Mouse (Mus musculus) midbrain, embryonic 15.5 days (tissue): ENCODE measurements around the gene Hectd1. TPM values are rescaled to one million over a fixed set of nuclear protein-coding genes. Genes with fewer than 3 reads are reported as not detected.

Experiments
- ATAC-seq: fragments of 200-750 bp; cut with Nextera tagmentation; replicated peaks from 2 replicates; pipeline ENCODE4 v1.8.0; 2017; ENCODE audit warnings: moderate TSS enrichment
- H3K27ac ChIP-seq: fragments of 300-500 bp; sonication (generic); 2 replicates; pipeline ENCODE4 v1.5.1; 2015; ENCODE audit warnings: mild to moderate bottlenecking, inconsistent platforms
- H3K27me3 ChIP-seq: fragments of 300-500 bp; sonication (generic); replicated peaks from 2 replicates; pipeline ENCODE4 v1.6.1; 2015; ENCODE audit warnings: inconsistent platforms
- H3K36me3 ChIP-seq: fragments of 300-500 bp; sonication (generic); replicated peaks from 2 replicates; pipeline ENCODE4 v1.6.1; 2015; ENCODE audit warnings: inconsistent platforms
- H3K4me1 ChIP-seq: fragments of 300-500 bp; sonication (generic); 2 replicates; pipeline ENCODE4 v1.6.1; 2015; ENCODE audit warnings: inconsistent platforms
- H3K4me2 ChIP-seq: fragments of 300-500 bp; sonication (generic); 2 replicates; pipeline ENCODE4 v1.6.1; 2015; ENCODE audit warnings: inconsistent platforms, mild to moderate bottlenecking, moderate library complexity
- H3K4me3 ChIP-seq: fragments of 300-500 bp; sonication (generic); 2 replicates; pipeline ENCODE4 v1.5.1; 2015; ENCODE audit warnings: mild to moderate bottlenecking, inconsistent platforms
- H3K9ac ChIP-seq: fragments of 300-500 bp; sonication (generic); 2 replicates; pipeline ENCODE4 v1.6.1; 2015; ENCODE audit warnings: mild to moderate bottlenecking, inconsistent platforms
- H3K9me3 ChIP-seq: fragments of 300-500 bp; sonication (generic); 2 replicates; pipeline ENCODE4 v1.6.1; 2016; ENCODE audit warnings: inconsistent platforms
- WGBS: fragments of 180-500 bp; shearing (Covaris S2); methylation state at CpG from one replicate; pipeline ENCODE4 v1.1.7; 2015; ENCODE audit warnings: mixed read lengths; 5-methylcytosine and 5-hydroxymethylcytosine counted together
- polyA plus RNA-seq: library from polyadenylated mRNA; unstranded; fragments of >200 nt; fragmentation: Nextera tagmentation; extraction: Ambion mirVana; gene quantifications from 2 replicates; pipeline ENCODE4 v1.2.1, GENCODE M21; 2015

Hectd1 gene
- polyA plus RNA-seq, 1 experiment from 2014 or later, result 40.8 TPM

DNA sequence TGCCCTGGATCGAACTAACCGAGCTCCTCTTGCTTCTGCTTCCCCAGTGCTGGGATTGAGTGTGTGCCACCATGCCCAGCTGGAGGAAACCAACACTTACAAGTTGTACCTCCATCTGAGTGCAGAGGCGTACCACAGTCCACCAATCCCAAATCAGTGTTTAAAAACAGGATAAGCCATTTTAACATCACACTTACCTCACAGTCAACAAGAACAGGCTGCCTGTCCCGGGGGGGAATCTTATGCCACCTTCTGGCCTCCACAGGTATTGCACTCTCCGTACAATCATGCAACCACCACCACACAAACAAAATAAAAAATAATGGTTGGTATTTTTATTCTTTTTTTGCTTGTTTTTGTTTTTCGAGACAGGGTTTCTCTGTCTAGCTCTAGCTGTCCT is 87.6 kb downstream of the Hectd1 start:
- H3K27me3 ChIP-seq, result no peaks in the 10 kb centered on the region
- no peaks in the 10 kb centered on the region for H3K4me1 ChIP-seq
- no peaks in the 10 kb centered on the region for H3K9me3 ChIP-seq
- H3K36me3 ChIP-seq, result peaks cover 27% of the 10 kb centered on the region
- no peak overlapping the region for H3K4me2 ChIP-seq
- H3K27ac ChIP-seq, result no peak overlapping the region
- H3K9ac ChIP-seq, result no peak overlapping the region
- 85% methylated on average over 6 of the region's 6 CpGs for WGBS
- no peak for ATAC-seq
- H3K4me3 ChIP-seq, result no peak overlapping the region

DNA sequence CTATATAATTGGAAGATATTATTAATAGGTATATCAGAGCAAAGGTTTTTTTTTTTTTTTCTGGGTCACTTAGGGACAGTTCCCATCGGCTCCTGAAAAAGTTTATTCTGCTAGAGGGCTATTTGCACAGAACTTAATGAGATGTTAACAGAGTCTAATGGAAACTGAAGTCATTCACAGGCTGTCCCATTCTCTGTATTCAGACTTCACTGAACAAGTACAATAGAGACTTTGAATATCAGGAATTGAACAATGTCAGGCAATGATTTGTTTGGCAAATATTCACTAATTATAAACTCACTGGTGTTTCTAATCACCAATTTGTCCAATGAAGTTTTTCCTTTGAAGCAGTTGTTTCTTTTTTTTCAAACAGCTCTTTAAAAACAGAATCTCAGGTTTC is 92.5 kb downstream of the Hectd1 start:
- H3K4me2 ChIP-seq, result no peak overlapping the region
- no peaks in the 10 kb centered on the region for H3K27me3 ChIP-seq
- ATAC-seq, result no peak
- H3K9me3 ChIP-seq, result no peaks in the 10 kb centered on the region
- no peaks in the 10 kb centered on the region for H3K36me3 ChIP-seq
- no peak overlapping the region for H3K27ac ChIP-seq
- no peaks in the 10 kb centered on the region for H3K4me1 ChIP-seq
- 35% methylated on average over 1 of the region's 1 CpGs for WGBS
- H3K9ac ChIP-seq, result no peak overlapping the region
- H3K4me3 ChIP-seq, result no peak overlapping the region

DNA sequence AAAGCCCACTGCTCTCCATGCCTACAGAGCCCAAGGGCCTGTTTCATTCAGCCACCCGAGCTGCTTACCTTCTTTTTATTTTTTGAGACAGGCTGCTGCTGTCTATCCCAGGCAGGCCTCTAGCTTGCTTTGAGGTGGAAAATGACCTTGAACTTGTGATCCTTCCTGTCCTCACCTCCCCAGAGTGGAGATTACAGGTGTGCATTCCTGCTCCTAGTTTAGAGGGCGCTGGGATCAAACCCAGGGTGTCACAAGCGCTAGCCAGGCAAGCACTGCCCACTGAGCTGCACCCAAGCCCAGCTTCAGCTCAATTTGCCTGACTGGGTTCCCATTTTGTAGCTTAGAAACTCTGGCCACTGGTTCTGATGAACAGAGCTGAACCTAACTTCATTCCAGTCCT is 93.0 kb downstream of the Hectd1 start:
- H3K4me2 ChIP-seq, result no peak overlapping the region
- H3K27ac ChIP-seq, result no peak overlapping the region
- H3K36me3 ChIP-seq, result no peaks in the 10 kb centered on the region
- H3K9me3 ChIP-seq, result no peaks in the 10 kb centered on the region
- 72% methylated on average over 3 of the region's 3 CpGs for WGBS
- H3K27me3 ChIP-seq, result no peaks in the 10 kb centered on the region
- no peak overlapping the region for H3K4me3 ChIP-seq
- no peaks in the 10 kb centered on the region for H3K4me1 ChIP-seq
- no peak overlapping the region for H3K9ac ChIP-seq
- ATAC-seq, result no peak

DNA sequence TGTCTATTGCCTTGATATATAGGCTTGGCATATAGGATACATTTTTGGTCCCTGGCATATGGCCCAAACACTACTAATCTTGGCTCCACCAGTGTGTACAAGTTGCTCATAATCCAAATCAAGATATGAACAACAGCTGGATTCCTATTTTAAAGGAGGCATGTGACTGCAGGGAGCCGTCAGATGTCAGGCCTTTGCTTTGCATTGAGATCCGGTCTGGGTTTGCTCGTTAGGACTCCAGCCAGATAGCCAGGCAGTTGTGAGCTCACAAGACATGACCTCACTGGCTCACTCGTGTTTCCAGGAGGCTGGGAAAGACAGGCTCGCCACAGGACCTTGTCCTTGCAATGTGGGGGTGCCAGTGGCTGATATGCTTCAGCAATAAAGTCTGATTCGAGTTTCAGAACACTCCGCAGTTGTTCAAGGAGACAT is 93.5 kb downstream of the Hectd1 start:
- Histone ChIP-seq H3K9me3 (no peaks in the 10 kb centered on the region), H3K4me1 (no peaks in the 10 kb centered on the region), H3K9ac (no peak overlapping the region), H3K4me2 (no peak overlapping the region), H3K27me3 (no peaks in the 10 kb centered on the region), H3K4me3 (no peak overlapping the region), H3K27ac (no peak overlapping the region), H3K36me3 (no peaks in the 10 kb centered on the region)
- 62% methylated on average over 7 of the region's 7 CpGs for WGBS
- ATAC-seq, result no peak

DNA sequence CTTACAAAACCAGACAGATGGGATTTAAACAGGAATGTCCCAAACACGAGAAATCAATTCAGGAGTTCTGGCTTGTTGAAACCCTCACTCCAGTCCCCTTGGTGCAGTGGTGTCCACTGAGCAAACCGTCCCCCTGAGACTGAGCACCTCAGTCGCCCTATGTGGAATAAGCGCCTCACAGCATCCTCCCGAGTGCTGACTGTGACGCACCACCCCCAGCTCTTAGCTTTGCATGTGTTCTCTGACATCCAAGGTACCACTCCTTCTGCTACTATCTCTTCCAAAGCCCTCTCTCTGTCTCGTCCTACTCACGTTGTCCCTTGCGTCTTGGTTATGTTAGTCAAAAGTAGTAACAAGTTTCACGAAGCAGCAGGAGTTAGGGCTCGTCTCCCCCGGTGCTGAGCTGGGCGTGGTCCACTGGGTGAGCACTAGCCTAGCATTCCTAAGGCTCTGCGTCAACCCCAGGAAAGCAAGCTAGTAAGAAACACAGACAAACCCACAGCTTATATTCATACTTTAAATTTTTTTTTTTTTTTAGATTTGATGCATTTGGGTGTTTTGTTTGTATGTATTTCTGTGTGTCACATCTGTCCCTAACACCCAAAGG is 94.6 kb downstream of the Hectd1 start:
- 83% methylated on average over 14 of the region's 14 CpGs for whole genome bisulfite sequencing

DNA sequence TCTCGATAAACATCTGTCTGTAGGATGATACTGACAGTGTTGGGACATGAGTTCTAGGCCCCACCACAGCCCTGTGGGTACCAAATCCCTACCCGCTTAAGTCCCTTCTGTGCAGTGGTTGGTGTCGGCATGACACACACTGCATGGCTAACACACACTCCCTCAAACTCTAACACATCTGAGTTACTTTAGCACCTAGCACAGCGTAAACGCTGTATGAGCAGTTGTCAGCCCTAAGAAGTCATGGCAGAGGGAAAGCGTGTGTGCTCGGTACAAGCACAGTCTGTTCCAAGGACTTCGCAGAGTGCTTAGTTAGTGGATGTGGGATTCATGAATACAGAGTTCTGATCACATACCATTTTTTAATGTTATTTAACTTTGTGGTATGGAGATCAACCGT is 99.5 kb downstream of the Hectd1 start:
- Histone ChIP-seq H3K9ac (no peak overlapping the region), H3K36me3 (no peaks in the 10 kb centered on the region), H3K27me3 (no peaks in the 10 kb centered on the region), H3K9me3 (no peaks in the 10 kb centered on the region), H3K4me1 (no peaks in the 10 kb centered on the region), H3K27ac (no peak overlapping the region), H3K4me2 (no peak overlapping the region), H3K4me3 (no peak overlapping the region)
- no peak for ATAC-seq
- 93% methylated on average over 9 of the region's 9 CpGs for WGBS

More for the DNA sequence above, 94.6 kb downstream of the Hectd1 start:
- no peak for ATAC-seq
- no peak overlapping the region for H3K9ac ChIP-seq
- H3K4me3 ChIP-seq, result no peak overlapping the region
- H3K4me2 ChIP-seq, result no peak overlapping the region
- H3K9me3 ChIP-seq, result no peaks in the 10 kb centered on the region
- H3K27ac ChIP-seq, result no peak overlapping the region
- H3K27me3 ChIP-seq, result no peaks in the 10 kb centered on the region
- no peaks in the 10 kb centered on the region for H3K36me3 ChIP-seq
- no peaks in the 10 kb centered on the region for H3K4me1 ChIP-seq

DNA sequence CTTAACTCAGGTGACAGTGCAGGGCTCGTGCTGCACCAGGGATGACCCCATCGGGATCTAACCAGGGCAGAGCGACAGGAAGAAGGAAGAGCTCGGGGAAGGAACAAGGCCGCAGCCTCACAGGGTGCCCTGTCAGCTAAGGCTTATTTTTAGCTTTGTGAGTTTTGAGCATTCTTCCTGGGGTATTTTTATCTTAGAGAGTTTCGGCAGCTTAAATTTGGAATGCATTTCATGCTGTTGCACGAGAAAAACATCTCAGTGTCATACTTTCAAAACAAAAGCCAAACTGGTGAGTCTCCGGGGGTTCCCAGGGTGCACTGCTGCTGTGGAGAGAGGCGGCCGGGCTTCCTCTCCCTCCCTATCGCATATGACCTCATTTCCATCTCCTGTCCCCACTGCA is 100.3 kb downstream of the Hectd1 start:
- WGBS, result 77% methylated on average over 11 of the region's 11 CpGs
- no peaks in the 10 kb centered on the region for H3K4me1 ChIP-seq
- no peaks in the 10 kb centered on the region for H3K9me3 ChIP-seq
- no peak for ATAC-seq
- no peak overlapping the region for H3K9ac ChIP-seq
- no peak overlapping the region for H3K4me2 ChIP-seq
- no peak overlapping the region for H3K27ac ChIP-seq
- no peak overlapping the region for H3K4me3 ChIP-seq
- H3K36me3 ChIP-seq, result peaks cover under 1% of the 10 kb centered on the region; the same call in 1 of the 2 replicates
- no peaks in the 10 kb centered on the region for H3K27me3 ChIP-seq

DNA sequence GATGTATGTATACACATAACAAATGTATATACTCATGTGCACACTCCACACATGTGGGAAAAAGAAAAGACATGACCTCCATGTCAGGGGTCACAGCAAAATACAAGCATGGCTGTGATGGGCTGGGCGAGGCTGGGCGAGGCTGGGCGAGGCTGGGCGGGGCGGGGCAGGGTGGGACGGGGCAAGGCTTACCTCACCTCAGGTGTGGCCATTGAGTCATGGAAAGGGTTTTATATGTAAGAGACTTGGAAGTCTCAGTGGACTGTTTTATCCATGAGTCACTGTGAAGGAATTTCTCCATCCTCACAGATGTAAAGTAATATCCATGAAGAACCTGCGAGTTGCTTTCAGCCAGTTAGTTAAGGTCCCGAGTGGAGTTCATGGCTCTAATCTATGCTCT is 107.5 kb downstream of the Hectd1 start:
- H3K9me3 ChIP-seq, result no peaks in the 10 kb centered on the region
- 92% methylated on average over 8 of the region's 8 CpGs for WGBS
- H3K27me3 ChIP-seq, result no peaks in the 10 kb centered on the region
- H3K4me3 ChIP-seq, result no peak overlapping the region
- H3K4me1 ChIP-seq, result no peaks in the 10 kb centered on the region
- no peak for ATAC-seq
- H3K9ac ChIP-seq, result no peak overlapping the region
- no peak overlapping the region for H3K27ac ChIP-seq
- peaks cover 7% of the 10 kb centered on the region; the same call in 1 of the 2 replicates for H3K36me3 ChIP-seq
- H3K4me2 ChIP-seq, result no peak overlapping the region

DNA sequence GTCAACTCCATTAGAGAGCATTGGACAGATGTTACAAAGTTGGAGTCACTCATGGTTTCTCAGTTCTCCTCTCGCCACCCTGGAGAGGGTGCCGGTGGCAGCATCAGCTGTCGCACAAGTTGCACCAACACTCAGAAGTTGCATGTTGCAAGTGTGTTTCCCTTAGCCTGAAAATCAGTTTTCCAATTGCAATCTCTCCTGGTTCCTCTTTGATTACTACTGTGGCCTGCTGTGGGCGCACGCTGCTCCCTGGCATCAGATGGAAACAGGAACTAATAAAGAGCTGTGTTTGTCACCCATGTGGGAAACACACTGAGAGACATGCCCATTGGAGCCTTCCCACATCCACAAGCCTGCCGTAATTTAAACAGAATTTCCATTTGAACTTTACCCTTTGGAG is 110.7 kb downstream of the Hectd1 start:
- H3K4me3 ChIP-seq, result no peak overlapping the region
- H3K27ac ChIP-seq, result no peak overlapping the region
- 94% methylated on average over 6 of the region's 6 CpGs for WGBS
- no peak overlapping the region for H3K9ac ChIP-seq
- H3K4me2 ChIP-seq, result no peak overlapping the region
- H3K4me1 ChIP-seq, result no peaks in the 10 kb centered on the region
- H3K27me3 ChIP-seq, result no peaks in the 10 kb centered on the region
- H3K9me3 ChIP-seq, result no peaks in the 10 kb centered on the region
- no peak for ATAC-seq
- H3K36me3 ChIP-seq, result peaks cover 2% of the 10 kb centered on the region; the same call in 1 of the 2 replicates

DNA sequence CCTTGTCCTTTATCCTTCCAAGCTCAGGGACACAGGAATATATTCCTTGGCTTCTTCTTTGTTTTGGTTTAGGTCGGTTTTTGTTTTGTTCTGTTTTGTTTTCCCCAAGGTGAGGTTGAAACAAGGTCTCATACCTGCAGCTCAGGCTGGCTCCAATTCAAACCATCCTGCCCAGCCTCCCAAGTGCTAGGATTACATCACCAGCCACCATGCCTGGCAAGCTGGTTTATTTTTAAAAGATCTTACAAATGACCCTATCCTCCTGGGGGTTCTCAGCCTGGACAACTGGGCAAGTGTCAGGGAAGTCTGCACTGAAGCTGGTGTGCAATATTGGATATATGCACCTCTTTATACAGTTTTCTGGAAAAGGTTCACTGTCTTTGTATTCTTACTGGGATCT is 116.7 kb downstream of the Hectd1 start:
- no peak overlapping the region for H3K4me2 ChIP-seq
- no peaks in the 10 kb centered on the region for H3K4me1 ChIP-seq
- WGBS, result 88% methylated on average over 1 of the region's 1 CpGs
- ATAC-seq, result no peak
- no peaks in the 10 kb centered on the region for H3K9me3 ChIP-seq
- H3K27me3 ChIP-seq, result no peaks in the 10 kb centered on the region
- no peaks in the 10 kb centered on the region for H3K36me3 ChIP-seq
- no peak overlapping the region for H3K27ac ChIP-seq
- no peak overlapping the region for H3K9ac ChIP-seq
- no peak overlapping the region for H3K4me3 ChIP-seq

DNA sequence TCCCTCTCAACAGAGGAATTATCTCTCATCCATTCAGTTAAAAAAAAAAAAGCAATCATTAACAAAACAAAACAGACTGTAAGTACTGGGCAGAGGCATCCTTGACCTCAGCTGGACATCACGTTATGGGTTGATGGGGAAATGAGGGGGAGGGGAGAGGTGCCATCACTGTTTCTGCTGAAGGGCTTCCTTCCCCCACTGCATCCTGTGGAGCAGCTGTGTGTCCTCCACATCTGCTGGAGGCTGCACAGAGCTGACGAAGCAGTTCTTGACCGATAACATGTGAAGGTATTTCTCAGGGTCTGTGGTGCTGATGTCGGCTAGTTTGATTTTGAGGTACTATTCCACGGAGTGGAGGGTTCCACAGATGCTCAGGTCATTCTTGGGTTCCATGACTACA is 119.2 kb downstream of the Hectd1 start:
- Histone ChIP-seq H3K27ac (no peak overlapping the region), H3K9ac (no peak overlapping the region), H3K4me3 (no peak overlapping the region), H3K36me3 (no peaks in the 10 kb centered on the region), H3K27me3 (no peaks in the 10 kb centered on the region), H3K4me1 (no peaks in the 10 kb centered on the region), H3K4me2 (no peak overlapping the region), H3K9me3 (no peaks in the 10 kb centered on the region)
- ATAC-seq, result no peak
- WGBS, result 74% methylated on average over 5 of the region's 5 CpGs

DNA sequence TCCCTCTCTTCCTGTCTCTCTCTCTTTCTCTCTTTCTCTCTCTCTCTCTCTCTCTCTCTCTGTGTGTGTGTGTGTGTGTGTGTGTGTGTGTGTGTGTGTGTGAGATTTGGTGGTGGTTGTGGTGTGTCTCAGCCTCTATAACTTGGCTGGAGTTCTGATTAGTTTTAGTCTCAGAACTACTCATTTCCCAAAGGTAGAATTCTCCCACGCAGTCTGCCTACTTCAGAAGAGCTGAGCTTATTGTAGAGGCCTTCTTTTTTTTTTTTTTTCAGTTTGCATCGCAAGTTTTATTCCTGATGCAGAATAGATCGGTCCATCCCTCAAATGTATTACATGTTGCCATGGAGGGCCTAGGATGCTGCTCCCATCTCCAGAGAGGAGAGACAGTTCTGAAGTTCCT is 119.6 kb downstream of the Hectd1 start:
- Histone ChIP-seq H3K9ac (no peak overlapping the region), H3K9me3 (no peaks in the 10 kb centered on the region), H3K27me3 (no peaks in the 10 kb centered on the region), H3K27ac (no peak overlapping the region), H3K4me1 (no peaks in the 10 kb centered on the region), H3K4me3 (no peak overlapping the region), H3K36me3 (no peaks in the 10 kb centered on the region), H3K4me2 (no peak overlapping the region)
- 82% methylated on average over 3 of the region's 3 CpGs for WGBS
- ATAC-seq, result no peak

DNA sequence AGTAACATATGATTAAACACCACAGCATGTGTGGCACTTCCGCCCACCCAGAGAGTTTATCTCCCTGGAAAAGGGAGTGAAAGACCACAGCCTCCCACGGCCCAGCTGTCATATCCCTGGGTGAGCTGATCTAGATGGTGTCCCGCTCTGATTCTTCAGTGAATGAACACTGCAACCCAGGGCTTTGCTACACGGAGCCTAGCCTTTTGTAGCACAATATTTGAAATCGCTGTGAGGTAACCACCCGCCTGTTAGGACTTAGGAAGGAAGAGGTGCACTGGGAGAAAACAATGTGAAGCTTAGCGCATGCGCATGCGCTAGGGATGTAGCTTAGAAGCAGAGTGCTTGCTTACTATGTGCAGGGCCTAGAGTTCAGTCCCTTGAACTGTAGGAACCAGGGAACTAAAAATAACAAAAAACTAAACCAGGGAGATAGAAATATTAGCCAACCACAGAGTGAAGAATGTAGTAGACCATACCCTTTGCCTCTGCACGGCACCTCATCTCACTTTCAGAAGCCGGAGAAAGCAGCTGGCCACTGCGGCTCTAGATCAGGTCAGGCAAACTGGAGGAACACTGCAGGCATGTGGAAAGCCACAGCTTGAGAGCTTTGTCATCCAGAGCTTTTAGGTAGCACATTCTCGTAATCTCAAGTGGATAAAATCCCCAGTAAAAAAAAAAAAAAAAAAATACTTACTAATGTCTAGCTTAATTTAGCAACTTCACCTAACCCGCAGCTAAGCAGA is 120.2 kb downstream of the Hectd1 start:
- Histone ChIP-seq H3K27me3 (no peaks in the 10 kb centered on the region), H3K4me3 (no peak overlapping the region), H3K36me3 (no peaks in the 10 kb centered on the region), H3K27ac (no peak overlapping the region), H3K9ac (no peak overlapping the region), H3K9me3 (no peaks in the 10 kb centered on the region), H3K4me1 (no peaks in the 10 kb centered on the region), H3K4me2 (no peak overlapping the region)
- 64% methylated on average over 14 of the region's 14 CpGs for WGBS
- ATAC-seq, result no peak
